Mouse (Mus musculus) liver, embryonic 14.5 days (tissue): Measurements from ENCODE around the gene Smtnl2.

Experiments used
- CTCF ChIP-seq: IDR thresholded peaks from 2 replicates; pipeline ENCODE4 v1.5.1; 2016; ENCODE audit warnings: antibody characterized with exemption, low read depth, control low read depth
- EP300 ChIP-seq: IDR thresholded peaks from 2 replicates; pipeline ENCODE4 v1.6.1; 2016; ENCODE audit warnings: antibody characterized with exemption, low read depth

DNA sequence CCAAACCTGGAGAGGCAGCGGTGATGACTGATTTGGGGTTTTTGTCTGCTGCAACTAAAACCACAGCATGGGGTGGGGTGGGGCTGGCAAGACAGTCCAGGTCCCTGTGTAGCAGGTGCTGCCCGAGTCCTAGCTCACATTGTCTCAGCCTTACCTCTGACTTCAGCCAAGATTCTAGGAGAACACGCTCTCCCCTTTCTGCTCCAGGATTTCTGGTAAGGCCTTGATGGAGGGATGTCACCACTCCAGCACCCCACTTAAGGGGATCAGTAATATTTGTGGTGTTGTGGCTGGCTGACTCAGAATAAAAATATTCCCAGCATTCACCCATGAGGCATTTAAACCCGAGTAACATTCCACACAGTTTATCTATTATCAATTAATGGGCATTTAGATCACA lies 12.2 kb upstream of the Smtnl2 start:
- TF ChIP-seq CTCF, result no peak
- no peak for TF ChIP-seq EP300
